Mouse (Mus musculus) spleen, adult 2 months (tissue): ENCODE results near the gene Man2a2. TPM values are rescaled to one million over a fixed set of nuclear protein-coding genes. Genes with fewer than 3 reads are reported as not detected.
A peak's percentile ranks its signal among the peaks of the same experiment; 100 is the strongest.

Source experiments
- DNase-seq, 2 experiments: peaks; one replicate each; pipeline versions ENCODE4 v3.0.0 to v3.0.0-alpha.2; 2012 to 2021; ENCODE audit warnings: low spot score in 2 of 2, low read depth in 1 of 2
- H3K27ac ChIP-seq: fragments of 200-500 bp; 2 replicates; pipeline ENCODE4 v1.5.1; 2012; ENCODE audit warnings: low read length, inconsistent platforms; ENCODE audit not compliant: insufficient read depth
- H3K27me3 ChIP-seq: fragments of 200-500 bp; 2 replicates; pipeline ENCODE4 v1.6.1; 2012; ENCODE audit warnings: mild to moderate bottlenecking, moderate library complexity, low read length, inconsistent platforms; ENCODE audit not compliant: control insufficient read depth, insufficient read depth
- H3K36me3 ChIP-seq: fragments of 200-500 bp; 2 replicates; pipeline ENCODE4 v1.6.1; 2012; ENCODE audit warnings: mild to moderate bottlenecking, low read length, inconsistent platforms; ENCODE audit not compliant: control insufficient read depth, insufficient read depth
- H3K4me1 ChIP-seq: fragments of 200-500 bp; 2 replicates; pipeline ENCODE4 v1.6.1; 2011; ENCODE audit warnings: inconsistent platforms; ENCODE audit not compliant: control insufficient read depth, insufficient read depth, insufficient read length
- H3K4me3 ChIP-seq: fragments of 200-500 bp; 2 replicates; pipeline ENCODE4 v1.5.1; 2011; ENCODE audit warnings: mild to moderate bottlenecking, inconsistent platforms; ENCODE audit not compliant: insufficient read depth, insufficient read length; ENCODE audit errors: extremely low read depth
- CTCF ChIP-seq: fragments of 200-500 bp; IDR thresholded peaks from 2 replicates; pipeline ENCODE4 v1.5.1; 2011; ENCODE audit warnings: mild to moderate bottlenecking, inconsistent platforms; ENCODE audit not compliant: insufficient read depth, insufficient read length, insufficient replicate concordance; ENCODE audit errors: extremely low read depth
- POLR2A ChIP-seq: fragments of 200-500 bp; IDR thresholded peaks from 2 replicates; pipeline ENCODE4 v1.6.1; 2011; ENCODE audit warnings: low read depth, low read length, inconsistent platforms
- WGBS: fragments of 180-500 bp; shearing (Covaris S2); methylation state at CpG from one replicate; pipeline ENCODE4 v1.1.7; 2018; 5-methylcytosine and 5-hydroxymethylcytosine counted together
- polyA plus RNA-seq: library from polyadenylated mRNA; depleted of rRNA; stranded (reverse); fragments of >200 nt; gene quantifications from 2 replicates; pipeline ENCODE4 v1.2.3, GENCODE M21; 2012

The Man2a2 gene
- polyA plus RNA-seq, 1 experiment: 98.3 TPM

GRCm38 (mm10) chr7:80350808-80351207, 20.4 kb downstream of the Man2a2 start:
- Histone ChIP-seq H3K27me3 (no peaks in the 10 kb centered on the region), H3K4me1 (no peaks in the 10 kb centered on the region), H3K36me3 (peaks cover 27% of the 10 kb centered on the region), H3K27ac (no peak overlapping the region), H3K4me3 (no peak overlapping the region)
- no peak for TF ChIP-seq CTCF
- no peak for TF ChIP-seq POLR2A
- no peak for DNase-seq
- WGBS: 70% methylated on average over 2 of the region's 2 CpGs

- peaks cover 7% of the 10 kb centered on the region; the same call in 1 of the 2 replicates for H3K4me1 ChIP-seq
- no peak for TF ChIP-seq CTCF
- TF ChIP-seq POLR2A: no peak
- H3K27me3 ChIP-seq: no peaks in the 10 kb centered on the region
- DNase-seq: no peak
- H3K4me3 ChIP-seq: no peak overlapping the region
- peaks cover 19% of the 10 kb centered on the region for H3K36me3 ChIP-seq
- 85% methylated on average over 13 of the region's 13 CpGs for WGBS
- H3K27ac ChIP-seq: no peak overlapping the region
Observed at GRCm38 (mm10) chr7:80347670-80348586, 23.2 kb downstream of the Man2a2 start.

GRCm38 (mm10) chr7:80346830-80347229, 24.3 kb downstream of the Man2a2 start:
- 67% methylated on average over 5 of the region's 5 CpGs for WGBS
- no peak overlapping the region for H3K4me3 ChIP-seq
- TF ChIP-seq POLR2A (no peak), CTCF (no peak)

GRCm38 (mm10) chr7:80346173-80346572, 25.0 kb downstream of the Man2a2 start:
- no peak for DNase-seq
- no peak overlapping the region for H3K27ac ChIP-seq
- H3K27me3 ChIP-seq: no peaks in the 10 kb centered on the region
- peaks cover 8% of the 10 kb centered on the region for H3K36me3 ChIP-seq
- TF ChIP-seq POLR2A (no peak), CTCF (no peak)
- H3K4me1 ChIP-seq: peaks cover 7% of the 10 kb centered on the region; the same call in 1 of the 2 replicates
- 90% methylated on average over 9 of the region's 9 CpGs for WGBS
- no peak overlapping the region for H3K4me3 ChIP-seq

More at GRCm38 (mm10) chr7:80346830-80347229, 24.3 kb downstream of the Man2a2 start:
- H3K4me1 ChIP-seq: peaks cover 7% of the 10 kb centered on the region; the same call in 1 of the 2 replicates
- no peaks in the 10 kb centered on the region for H3K27me3 ChIP-seq
- H3K27ac ChIP-seq: no peak overlapping the region
- peaks cover 13% of the 10 kb centered on the region for H3K36me3 ChIP-seq
- DNase-seq: no peak

GRCm38 (mm10) chr7:80343270-80344018, 27.7 kb downstream of the Man2a2 start:
- Histone ChIP-seq H3K27me3 (no peaks in the 10 kb centered on the region), H3K4me3 (peak overlapping the region; percentile 82), H3K4me1 (peaks cover 14% of the 10 kb centered on the region), H3K36me3 (no peaks in the 10 kb centered on the region), H3K27ac (peak overlapping the region; percentile 87)
- TF ChIP-seq CTCF: no peak
- no peak for TF ChIP-seq POLR2A
- DNase-seq: no peak
- 26% methylated on average over 19 of the region's 19 CpGs for WGBS

GRCm38 (mm10) chr7:80342858-80343257, 28.3 kb downstream of the Man2a2 start, which contains the start of gene Hddc3:
TSS of gene Hddc3 (plus strand) at chr7:80343104.
- TF ChIP-seq CTCF: peak; percentile 72; the same call in 1 of the 2 replicates
- TF ChIP-seq POLR2A: peak; percentile 81
- H3K27me3 ChIP-seq: no peaks in the 10 kb centered on the region
- no peaks in the 10 kb centered on the region for H3K36me3 ChIP-seq
- peak within 1 kb of the TSS; percentile 87 for H3K27ac ChIP-seq
- peak within 1 kb of the TSS; percentile 82 for H3K4me3 ChIP-seq
- H3K4me1 ChIP-seq: peaks cover 14% of the 10 kb centered on the region
- peak; percentile 90 to 92 for DNase-seq
- 1% methylated on average over 25 of the region's 25 CpGs for WGBS
